Mouse (Mus musculus): ENCODE measurements around the gene Bpifb5.

DNA sequence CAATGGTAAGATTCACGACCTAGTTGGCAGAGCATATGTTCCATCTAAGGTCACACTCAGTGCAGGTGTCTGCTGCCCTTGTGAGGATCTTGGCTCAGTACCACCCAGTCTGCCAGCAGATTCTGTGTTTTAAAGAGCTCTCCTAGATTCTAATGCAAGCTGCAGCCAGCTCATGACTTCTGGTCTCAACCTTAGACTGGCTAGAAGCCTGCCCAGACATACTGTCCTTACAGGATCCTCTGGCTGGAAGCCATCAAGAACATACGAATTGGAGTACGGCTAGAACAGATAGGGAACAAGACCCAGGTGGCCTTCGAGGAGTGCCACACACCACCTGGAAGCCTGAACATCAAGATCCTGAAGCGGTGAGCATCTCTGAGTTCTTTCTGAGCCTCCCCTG lies 4.3 kb downstream of the Bpifb5 start:
- TF ChIP-seq CTCF (IDR thresholded peaks at IDR 0.05; ENCODE audit: borderline replicate concordance, insufficient read depth, low read length), result no peak
- no peak for TF ChIP-seq POLR2A (IDR thresholded peaks at IDR 0.05; ENCODE audit: low read depth, low read length)
